ENCODE assay signal across 7 mouse cellular contexts in genomic region chr5:102943864-102944630, GRCm38 (mm10).
DNase-seq lines count a peak whose midpoint lies in the region; ATAC-seq and TF ChIP-seq lines count a peak whose summit lies in the region.
"Not testable (repeated sequence)": the region's sequence is repeated elsewhere in the genome, so short reads cannot be mapped to it uniquely, and the experiment has no call there.

No protein-coding gene starts in this region.

- WGBS in cerebellum, adult 2 months = 76% methylated on average over 17 of the region's 17 CpGs
- 85% methylated on average over 17 of the region's 17 CpGs for WGBS in forebrain, embryonic 14.5 days
- WGBS in hindbrain, embryonic 14.5 days = 82% methylated on average over 17 of the region's 17 CpGs
- 69% methylated on average over 17 of the region's 17 CpGs for WGBS in lung, postnatal 0 days

- H3K9ac ChIP-seq in forebrain, embryonic 14.5 days (ENCODE audit: low read length); hindbrain, embryonic 14.5 days; lung, postnatal 0 days (replicated peaks; ENCODE audit: low read depth): not testable (repeated sequence)

- TF ChIP-seq CTCF in cerebellum, adult 2 months (IDR thresholded peaks at IDR 0.05; ENCODE audit: borderline replicate concordance, insufficient read depth, low read depth, low read length) = peak; percentile 38; the same call in 1 of the 2 replicates
- 0 out of 2 replicates have a peak, but pooled peaks have one; percentile 7 for TF ChIP-seq CTCF in lung, postnatal 0 days (IDR thresholded peaks at IDR 0.05)

- TF ChIP-seq EP300 in lung, postnatal 0 days (IDR thresholded peaks at IDR 0.05) = not testable (repeated sequence)

- not testable (repeated sequence) for H3K9me3 ChIP-seq in forebrain, embryonic 14.5 days (replicated peaks; ENCODE audit: control insufficient read depth, low read length); hindbrain, embryonic 14.5 days (ENCODE audit: control insufficient read depth, low read length); lung, postnatal 0 days (ENCODE audit: low read length)

- H3K27me3 ChIP-seq in cerebellum, adult 2 months (ENCODE audit: control insufficient read depth, insufficient read depth, low read length); forebrain, embryonic 14.5 days (replicated peaks; ENCODE audit: control insufficient read depth, insufficient read depth, low read length); hindbrain, embryonic 14.5 days (ENCODE audit: control insufficient read depth, insufficient read depth, low read length); lung, postnatal 0 days (replicated peaks; ENCODE audit: insufficient read depth, low read length): not testable (repeated sequence)

- H3K27ac ChIP-seq in cerebellum, adult 2 months (ENCODE audit: insufficient read depth, low read length); forebrain, embryonic 14.5 days (ENCODE audit: low read depth, low read length); hindbrain, embryonic 14.5 days; lung, postnatal 0 days (ENCODE audit: low read length): not testable (repeated sequence)

- not testable (repeated sequence) for H3K4me3 ChIP-seq in cerebellum, adult 2 months (replicated peaks; ENCODE audit: insufficient read depth, low read depth, low read length); forebrain, embryonic 14.5 days (ENCODE audit: low read depth, low read length); hindbrain, embryonic 14.5 days (replicated peaks; ENCODE audit: low read length); lung, postnatal 0 days (ENCODE audit: low read depth, low read length)

- peak; percentile 42 for DNase-seq in adrenal gland, adult 8-10 months
- not testable (repeated sequence) for DNase-seq in cerebellum, adult 2 months; lung, postnatal 0 days (ENCODE audit: low spot score)
- DNase-seq in forebrain, embryonic 14.5 days (ENCODE audit: low spot score) = peak; percentile 46
- peak; percentile 45 for DNase-seq in hindbrain, embryonic 14.5 days (ENCODE audit: low spot score)
- peak; percentile 21 for DNase-seq in kidney, postnatal 10 days
- DNase-seq in right cerebral cortex, postnatal 10 days (ENCODE audit: low spot score in 2 of 2) = peak; percentile 52 to 61

- not testable (repeated sequence) for H3K4me1 ChIP-seq in cerebellum, adult 2 months (ENCODE audit: control insufficient read depth, insufficient read depth, low read length); forebrain, embryonic 14.5 days (ENCODE audit: control insufficient read depth, insufficient read depth, low read length); hindbrain, embryonic 14.5 days (replicated peaks; ENCODE audit: control insufficient read depth, insufficient read depth, low read length); lung, postnatal 0 days (ENCODE audit: insufficient read depth, low read depth, low read length)

- not testable (repeated sequence) for TF ChIP-seq POLR2A in cerebellum, adult 2 months (IDR thresholded peaks at IDR 0.05; ENCODE audit: borderline replicate concordance, insufficient read depth, low read length)

- H3K36me3 ChIP-seq in forebrain, embryonic 14.5 days (ENCODE audit: control insufficient read depth, insufficient read depth, low read length); hindbrain, embryonic 14.5 days (replicated peaks; ENCODE audit: control insufficient read depth, insufficient read depth); lung, postnatal 0 days (ENCODE audit: insufficient read depth, low read length): not testable (repeated sequence)

- ATAC-seq in forebrain, embryonic 14.5 days; hindbrain, embryonic 14.5 days (ENCODE audit: low FRiP score); lung, postnatal 0 days: not testable (repeated sequence)

- not testable (repeated sequence) for H3K4me2 ChIP-seq in forebrain, embryonic 14.5 days (ENCODE audit: low read length); hindbrain, embryonic 14.5 days (replicated peaks); lung, postnatal 0 days (replicated peaks; ENCODE audit: low read depth, low read length)
